Mouse (Mus musculus) layer of hippocampus, postnatal 14 days (tissue): ENCODE measurements at regions not wholly inside any gene's neighbourhood (a gene's known extent, or its start where the extent isn't known, plus 50 kb on each side); places are given as distances from the start of the nearest gene placed in this dataset.
"Not testable (repeated sequence)": the region's sequence is repeated elsewhere in the genome, so short reads cannot be mapped to it uniquely, and the experiment has no call there.

Experiments
- DNase-seq, 2 experiments: peaks; one replicate each; pipeline ENCODE4 v3.0.0; 2021 to 2022; ENCODE audit warnings: low spot score in 2 of 2, mixed read lengths in 1 of 2

DNA sequence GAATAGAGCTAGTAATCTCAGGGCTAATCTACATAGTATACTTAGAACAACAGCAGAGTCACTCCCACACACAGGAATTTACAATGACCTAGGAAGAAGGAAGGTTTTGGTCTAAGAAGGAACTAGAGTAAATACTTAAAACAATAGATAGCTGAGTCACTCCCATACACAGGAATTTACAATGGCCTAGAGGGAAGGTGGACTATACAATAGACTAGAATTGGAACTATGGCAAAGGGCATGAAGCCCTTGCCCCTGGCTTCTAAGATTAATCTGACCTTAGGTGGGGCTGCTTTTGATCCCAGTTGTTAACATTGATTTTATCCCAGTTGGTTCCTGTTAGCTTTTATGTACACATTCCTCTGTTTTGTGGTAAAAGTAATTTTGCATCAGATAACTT is 427.8 kb upstream of the Clint1 start:
- DNase-seq: not testable (repeated sequence)

DNA sequence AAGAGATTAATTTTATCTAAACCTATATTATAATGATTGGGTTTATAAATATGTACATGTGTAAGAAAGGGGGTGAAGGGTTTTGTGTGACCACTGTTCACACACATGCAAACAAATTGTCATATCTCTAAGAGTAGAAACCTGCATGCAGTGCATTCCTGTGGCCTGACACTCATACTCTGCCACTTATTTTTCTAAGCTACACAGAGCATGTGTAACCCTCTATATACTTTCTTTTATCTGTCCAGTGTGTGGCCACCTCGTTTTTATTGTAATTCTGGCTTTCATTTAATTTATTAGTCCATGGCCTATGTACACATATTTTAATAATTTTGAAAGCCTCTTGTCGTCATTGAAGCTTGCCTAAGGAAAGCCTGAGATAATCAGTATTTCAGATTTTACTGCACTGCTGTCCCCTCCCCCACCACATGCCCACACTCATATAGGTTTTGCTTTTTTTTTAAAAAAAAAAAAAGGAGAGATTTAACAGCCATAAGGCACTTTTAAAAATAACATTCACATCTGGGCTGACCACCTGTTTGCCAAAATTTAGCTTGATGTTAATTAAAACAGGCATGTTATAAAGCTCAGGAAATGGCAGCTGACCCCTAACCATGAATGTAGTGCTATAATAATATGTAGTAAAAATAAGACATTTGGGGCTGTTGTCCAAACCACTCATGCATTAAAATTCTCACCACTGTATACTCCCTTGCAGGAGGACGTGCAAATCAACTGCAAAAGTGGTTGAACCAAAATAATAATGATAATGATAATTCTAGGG is 410.7 kb upstream of the Clint1 start:
- no peak for DNase-seq

DNA sequence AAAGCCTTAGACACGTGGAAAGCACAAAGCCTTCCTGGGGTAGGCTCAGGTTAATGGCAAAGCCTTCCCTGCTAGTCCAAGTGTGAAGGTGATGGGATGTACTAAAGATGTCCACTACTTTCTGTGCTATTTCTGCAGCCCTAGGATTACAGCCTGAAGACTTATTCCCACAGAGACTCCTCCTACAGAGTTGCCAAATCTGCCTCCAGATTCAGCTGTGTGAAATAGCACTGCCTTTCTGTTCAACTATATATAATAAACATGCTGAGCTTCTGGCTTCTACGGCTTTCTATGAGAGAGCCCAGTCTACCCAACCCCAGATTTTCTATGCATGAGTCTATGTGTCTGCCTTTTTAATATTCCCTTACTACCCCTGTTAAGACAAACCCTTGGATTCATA is 405.3 kb upstream of the Clint1 start:
- DNase-seq: no peak

DNA sequence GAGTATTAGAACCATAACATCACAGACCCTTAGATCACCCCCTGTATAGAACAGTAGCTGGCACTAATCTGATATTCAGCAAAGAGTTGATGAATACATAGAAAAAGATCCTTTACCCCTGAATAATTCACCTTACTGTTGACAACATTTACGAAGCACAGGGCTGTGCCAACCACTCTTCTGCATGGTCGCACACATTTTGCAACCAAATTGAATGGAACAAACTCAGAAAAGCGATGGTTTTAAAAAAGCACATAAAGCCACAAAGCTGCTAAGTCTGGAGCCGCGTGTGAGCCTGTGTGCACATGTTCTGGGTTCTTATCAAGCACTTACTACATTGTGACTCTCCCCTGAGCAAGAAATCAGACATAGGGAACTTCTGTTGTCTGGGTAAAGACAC is 397.6 kb upstream of the Clint1 start:
- DNase-seq: no peak

GRCm38 (mm10) chr11:45454933-45455332 is 396.9 kb upstream of the Clint1 start:
- peak; percentile 24 to 75 for DNase-seq

- no peak for DNase-seq
These were observed 395.1 kb upstream of the Clint1 start for GRCm38 (mm10) chr11:45456724-45457123.

DNA sequence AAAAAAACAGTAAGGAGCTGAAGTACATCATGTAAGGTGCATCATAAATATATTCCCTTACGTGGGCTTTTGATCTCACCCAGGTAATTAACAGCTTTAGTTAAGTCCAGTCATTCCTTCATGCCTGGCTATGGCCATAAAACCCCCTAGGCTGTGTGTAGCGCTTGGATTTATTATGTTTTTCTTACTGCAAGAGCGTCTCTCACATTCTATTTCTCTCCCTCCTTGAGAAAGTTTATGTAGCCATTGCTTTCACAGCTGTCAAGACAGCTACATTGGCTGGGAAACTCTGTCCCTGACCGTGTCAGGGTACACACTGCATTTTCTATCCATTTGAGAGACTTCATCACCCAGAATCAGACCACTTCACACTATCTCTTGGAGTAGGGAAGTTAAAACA is 394.3 kb upstream of the Clint1 start:
- DNase-seq: no peak

DNA sequence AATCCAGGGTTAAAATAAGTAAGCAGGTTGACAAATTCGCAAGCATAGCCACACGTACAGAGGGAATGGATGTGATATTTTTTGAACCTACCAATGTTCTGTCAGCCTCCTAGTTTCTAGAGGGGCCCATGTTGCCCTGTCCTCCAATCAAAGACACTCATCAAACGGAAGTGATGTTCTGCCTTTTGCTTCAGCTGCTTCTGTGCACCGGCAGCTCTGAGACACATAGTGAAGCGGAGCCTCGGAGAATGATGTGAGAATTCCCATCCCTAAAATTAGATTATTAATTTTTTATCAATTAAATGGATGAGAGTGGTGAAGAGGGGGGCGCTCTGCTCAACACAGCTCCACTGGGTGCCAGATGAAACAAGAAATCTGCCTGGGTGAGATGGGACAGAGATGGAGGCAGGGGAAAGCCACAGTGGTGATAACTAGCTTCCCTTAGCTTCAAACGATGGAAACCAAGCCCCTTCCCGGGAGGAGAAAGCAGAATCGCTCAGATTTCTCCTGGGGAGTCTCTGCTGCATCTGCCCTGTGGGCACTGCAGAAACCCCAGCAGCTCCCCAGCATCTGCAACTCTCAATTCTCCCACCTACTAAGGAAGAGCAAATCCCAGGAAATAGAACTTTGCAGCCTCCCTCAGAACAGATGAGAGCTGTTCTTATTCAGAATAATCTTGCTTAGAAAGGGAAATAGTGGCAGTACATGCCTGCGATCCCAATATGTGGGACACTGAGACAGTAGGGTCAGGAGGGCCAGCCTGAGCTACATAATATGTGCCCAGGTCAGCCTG is 391.7 kb upstream of the Clint1 start:
- no peak for DNase-seq

DNA sequence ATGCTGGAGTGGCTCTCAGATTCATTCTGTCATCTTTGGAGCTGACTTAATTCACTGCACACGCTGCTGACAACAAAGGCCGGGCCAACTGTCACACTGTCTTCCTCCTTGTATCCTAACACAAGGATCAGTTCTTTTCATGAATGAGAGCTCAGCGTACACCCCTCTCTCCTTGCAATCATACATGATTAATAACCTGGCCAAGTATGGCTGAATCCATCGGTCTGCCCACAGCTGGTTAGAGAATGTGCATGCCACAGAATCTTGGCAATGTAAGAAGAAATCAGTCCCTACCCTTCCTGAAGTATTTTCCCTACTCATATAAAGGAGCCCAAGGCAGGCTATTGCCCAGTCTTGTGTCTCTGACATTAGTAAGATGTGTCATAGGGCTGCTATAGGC is 387.4 kb upstream of the Clint1 start:
- no peak for DNase-seq

DNA sequence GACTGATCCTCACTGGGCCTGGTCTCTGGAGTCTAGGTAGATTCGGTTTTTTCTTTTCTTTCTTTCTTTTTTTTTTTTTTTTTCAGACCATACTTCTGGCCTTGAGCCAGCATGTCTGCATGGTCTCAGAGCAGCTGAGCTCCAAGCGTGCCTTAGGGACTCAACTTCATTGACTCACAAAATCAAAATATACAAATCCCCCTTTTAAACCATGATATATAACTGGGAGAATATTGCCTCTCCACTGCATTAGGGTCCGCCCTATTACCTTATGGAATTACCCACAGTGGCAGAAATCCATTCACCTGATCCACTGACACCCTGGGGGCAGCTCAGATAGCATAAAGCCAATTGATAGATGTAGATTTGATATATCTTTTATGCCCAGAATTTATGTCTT is 385.5 kb upstream of the Clint1 start:
- DNase-seq: no peak

DNA sequence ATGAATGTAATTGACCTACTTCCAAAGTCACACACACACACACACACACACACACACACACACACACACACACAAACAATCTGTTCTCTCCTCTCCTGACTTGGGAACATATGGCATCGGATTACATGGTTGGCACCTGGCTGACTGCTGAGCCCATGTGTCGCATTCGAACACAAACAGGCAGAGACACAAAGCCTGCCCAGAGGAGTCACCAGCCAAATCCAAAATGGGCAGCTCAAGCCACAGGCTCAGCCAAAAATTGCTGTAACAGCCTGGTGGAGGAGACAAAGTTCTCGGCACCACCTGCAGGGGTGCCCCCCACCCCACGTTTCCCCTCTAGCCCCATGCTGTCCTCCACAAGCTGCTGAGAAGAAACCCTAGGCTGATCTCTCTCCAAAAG is 379.7 kb upstream of the Clint1 start:
- peak; percentile 45 to 87 for DNase-seq

- DNase-seq: no peak
These were observed 374.9 kb upstream of the Clint1 start for GRCm38 (mm10) chr11:45476917-45477316.

DNA sequence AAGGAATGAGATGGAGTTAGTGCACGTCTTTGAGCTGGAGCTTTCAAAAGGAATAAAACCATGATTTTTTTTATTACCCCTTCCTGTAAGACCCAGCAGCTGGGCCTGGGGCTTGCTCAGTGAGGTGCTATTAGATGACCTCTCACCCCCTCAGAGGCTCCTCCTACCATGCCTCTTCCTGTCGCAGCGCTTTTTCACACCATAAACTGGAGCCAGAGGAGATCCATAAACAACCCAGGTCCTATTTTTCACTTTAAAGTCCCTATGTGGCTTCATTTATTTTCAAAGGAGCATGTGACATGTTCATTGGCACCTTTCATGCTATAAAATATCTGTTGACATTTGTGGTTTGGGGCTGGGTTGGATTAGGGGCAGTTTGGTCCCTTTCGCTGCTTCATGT is 365.9 kb upstream of the Clint1 start:
- DNase-seq: no peak

DNA sequence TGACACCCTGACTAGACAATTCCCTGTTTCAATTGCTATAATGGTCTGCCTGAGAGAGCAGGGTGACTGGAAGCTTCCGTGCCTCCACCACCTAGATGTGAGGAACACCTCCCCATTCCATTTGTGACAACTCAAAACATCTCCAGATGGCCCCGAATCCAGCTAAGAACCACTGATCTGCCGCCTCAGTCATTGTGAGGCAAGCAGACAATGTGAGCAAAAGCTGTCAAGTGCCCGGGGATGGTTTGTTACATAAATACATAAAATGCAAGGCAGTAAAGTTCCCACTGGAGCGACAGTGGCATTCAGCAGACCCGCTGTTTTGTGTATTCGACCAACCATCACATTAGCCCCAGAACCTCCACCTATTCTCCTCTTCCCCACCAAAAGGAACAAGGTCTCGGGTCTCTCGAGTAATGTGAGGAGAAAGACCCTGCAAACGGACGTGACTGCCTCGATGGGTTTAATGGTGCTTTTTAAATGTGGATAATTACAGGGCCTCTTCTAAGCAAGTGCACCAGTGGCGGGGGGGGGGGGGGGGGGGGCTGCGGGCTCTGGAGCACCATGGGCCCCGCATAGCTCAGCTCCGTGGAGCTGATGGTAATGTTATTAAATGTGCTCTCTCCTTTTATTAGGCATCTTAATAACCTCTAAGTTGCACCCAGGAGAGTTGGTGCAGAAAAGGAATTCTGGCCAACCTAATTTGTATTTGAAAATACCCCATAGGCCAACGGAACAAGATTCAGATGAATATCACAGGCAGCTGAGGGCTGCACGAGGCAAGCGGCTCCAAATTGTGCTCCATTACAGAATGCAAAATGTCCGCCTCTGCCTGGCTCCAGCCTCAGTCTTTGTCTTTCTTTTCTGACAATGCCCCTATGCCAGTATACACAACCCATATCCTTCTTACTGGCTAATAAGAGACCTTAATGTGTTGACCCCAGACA is 360.6 kb upstream of the Clint1 start:
- no peak for DNase-seq

DNA sequence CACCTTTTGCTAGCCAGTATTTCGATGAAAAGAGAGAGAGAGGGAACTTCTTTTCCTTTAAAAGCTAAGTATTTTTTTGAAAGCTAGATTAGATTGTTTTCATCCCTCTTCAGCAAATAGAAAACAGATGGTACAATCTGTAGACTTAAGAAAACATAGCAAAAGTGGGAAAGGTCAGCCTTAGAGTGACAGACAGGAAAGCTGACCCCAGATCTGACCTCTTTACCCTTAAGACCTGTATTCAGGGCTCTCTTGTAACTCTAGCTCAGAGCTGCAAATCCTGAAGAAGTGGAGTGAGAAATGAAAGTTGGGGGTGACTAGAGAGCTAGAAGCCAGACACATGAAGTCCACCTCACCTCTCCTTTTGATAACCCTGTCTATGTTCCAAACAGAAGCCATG is 356.6 kb upstream of the Clint1 start:
- no peak for DNase-seq

DNA sequence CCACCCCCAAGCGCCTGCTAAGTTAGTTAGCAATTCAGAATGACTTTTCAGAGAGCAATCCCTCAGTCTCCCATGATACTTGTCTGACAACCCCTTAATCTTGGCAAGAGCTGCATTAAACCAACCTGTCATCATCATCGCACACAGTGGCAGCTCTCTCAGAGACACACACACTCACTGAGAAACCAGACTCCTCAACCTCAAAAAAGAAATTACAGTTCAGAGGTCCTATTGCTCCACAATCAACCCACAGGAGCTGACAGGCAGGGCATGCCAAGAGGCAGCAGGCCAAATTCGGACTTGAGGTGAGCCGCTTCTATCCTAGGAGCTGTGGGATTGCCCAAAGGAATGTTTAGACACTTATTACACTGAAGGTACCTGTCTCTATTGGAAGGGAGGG is 343.3 kb upstream of the Clint1 start:
- no peak for DNase-seq

DNA sequence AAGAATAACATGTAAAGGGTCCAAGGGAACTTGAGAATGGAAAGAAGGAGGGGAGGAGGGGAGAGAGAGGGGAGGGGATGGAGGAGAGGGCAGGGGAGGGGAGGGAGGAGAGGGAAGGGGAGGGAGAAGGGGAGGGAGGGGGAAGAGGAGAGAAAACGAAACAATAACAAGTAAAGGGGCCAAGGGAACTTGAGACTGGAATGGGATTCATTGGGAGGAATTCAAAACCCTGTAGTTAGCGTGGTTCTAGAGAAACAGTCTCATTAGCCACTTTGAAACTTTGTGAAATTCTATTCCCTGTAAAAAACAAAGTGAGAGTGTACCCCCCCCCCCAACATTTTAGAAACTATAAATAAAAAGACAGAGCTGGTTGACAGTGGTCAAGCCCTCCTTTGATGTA is 342.6 kb upstream of the Clint1 start:
- DNase-seq: no peak

- DNase-seq: no peak
These were observed 337.2 kb upstream of the Clint1 start for GRCm38 (mm10) chr11:45514415-45515271.

GRCm38 (mm10) chr11:45524720-45525119 is 327.1 kb upstream of the Clint1 start:
- DNase-seq: no peak

- DNase-seq: no peak
These were observed 320.7 kb upstream of the Clint1 start for GRCm38 (mm10) chr11:45531044-45531626.
